Mouse (Mus musculus): ENCODE results near the gene Ibtk. TPM values are rescaled to one million over a fixed set of nuclear protein-coding genes. Genes with fewer than 3 reads are reported as not detected.

The Ibtk gene
- total RNA-seq, 2 experiments from 2014 or later: 47.1 to 75.3 TPM

DNA sequence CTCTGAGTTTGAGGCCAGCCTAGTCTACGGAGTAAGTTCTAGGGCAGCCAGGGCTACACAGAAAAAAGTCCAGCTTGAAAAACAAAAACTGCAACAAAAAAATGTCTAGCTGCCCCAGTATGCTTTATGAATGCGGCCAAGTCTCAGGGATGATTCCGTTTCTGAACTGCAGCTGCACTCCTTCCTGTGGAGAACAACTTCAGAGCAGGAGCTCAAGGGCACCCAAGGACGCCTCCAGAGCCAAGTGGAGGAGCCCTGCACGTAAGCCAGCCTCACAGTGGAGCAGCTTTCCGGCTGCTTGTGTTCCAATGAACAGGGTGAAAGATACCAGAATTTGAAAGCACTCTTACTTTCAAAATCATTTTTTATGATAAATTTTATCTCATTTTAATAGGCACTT is 41.8 kb downstream of the Ibtk start:
- ATAC-seq (replicated peaks; ENCODE audit: poor library complexity): no peak

DNA sequence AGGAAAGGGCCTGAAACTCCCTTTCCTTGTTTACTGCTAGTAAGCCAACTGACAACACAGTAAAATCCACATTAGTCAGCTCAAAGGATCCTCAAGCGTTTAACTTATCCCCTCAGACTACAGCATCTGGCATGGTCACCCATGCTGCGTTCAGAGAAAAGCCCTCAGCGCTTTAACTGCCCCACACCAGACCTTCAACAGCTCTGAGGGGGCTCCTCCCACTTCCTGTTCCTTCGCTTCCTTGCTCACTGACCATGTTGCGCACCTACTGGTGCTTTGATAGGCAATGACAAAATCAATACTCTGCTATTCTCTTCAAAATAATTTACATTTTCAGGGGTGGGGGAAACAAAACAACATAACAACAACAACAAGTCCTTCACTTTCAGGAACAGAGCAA is 47.2 kb downstream of the Ibtk start:
- ATAC-seq (replicated peaks; ENCODE audit: poor library complexity): no peak

DNA sequence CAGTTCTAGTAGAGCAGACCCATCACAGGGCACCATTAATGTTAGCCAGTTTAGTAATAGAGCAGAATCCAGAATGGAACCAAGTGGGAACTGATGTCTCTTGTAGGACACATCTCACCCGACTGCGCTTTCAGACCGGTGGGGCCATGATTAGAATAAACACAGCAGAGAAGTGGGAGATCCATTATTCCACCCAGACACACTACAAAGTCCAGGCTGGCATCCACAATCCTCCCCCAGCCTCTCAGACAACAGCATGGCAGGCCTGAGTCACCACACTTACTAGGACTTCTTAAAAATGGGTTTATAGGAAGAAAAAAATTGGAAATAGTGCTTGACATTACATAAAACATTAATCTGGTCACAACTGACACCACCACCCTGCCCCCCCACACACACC is 53.5 kb downstream of the Ibtk start:
- ATAC-seq (replicated peaks; ENCODE audit: poor library complexity): no peak

DNA sequence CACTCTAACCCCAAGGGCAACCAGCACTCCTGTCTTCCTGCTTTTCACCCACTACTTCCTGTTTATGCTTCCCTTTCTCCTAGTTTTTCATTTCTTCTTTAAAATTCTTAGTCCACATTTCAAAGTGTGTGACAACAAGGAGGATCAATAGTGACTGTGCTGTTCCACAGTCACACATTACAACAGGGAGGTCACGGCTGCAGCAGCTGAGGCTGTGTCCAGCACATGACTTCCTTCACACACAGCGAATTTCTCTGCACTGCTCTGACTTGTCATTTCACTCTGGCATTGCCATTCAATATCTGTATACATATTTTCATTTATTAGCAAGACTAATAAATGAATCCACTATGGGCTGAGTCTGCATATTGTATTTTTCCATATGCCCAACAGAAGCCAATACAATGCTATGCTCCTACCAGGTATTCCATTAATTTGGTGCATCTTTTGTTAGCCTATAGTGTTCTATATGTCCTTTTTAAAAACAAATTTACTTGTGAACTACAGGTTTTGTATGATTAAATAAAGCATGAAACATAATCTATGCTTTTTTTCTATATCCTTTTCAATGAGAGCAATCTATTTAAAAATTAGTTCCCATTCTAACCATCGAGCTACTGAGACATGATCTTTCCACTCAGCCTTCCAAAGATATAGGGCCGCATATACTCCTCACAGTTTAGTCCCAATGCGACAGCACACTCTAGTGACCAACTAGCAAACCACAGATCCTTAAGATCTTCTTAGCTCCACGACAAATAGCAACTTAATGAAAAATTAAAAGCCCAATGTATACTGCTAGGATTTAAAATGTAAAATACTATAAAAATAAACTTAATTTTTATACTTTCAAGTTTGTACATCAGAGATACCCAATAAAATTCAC is 55.7 kb downstream of the Ibtk start:
- peak; percentile 31; the same call in 1 of the 2 replicates for ATAC-seq (replicated peaks; ENCODE audit: poor library complexity)

DNA sequence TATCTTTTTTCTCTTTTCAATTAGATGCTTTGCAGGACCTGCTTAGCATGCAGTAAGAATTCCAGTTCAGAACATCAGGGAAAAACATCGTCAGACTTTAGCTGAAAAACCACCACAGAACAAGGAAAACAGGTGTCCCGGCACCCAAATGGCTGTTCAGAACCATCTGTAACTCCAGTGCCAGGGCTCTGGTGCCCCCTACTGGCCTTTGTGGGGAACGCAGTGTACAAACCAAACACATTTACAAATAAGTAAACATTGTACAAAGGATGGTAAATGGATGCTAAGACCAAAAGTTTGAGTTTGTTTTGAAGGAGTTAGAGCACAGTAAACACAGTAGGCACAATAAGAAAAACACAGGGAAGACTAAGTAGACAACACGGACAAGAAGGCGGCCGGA is 64.1 kb downstream of the Ibtk start:
- peak; percentile 79 for ATAC-seq (replicated peaks; ENCODE audit: poor library complexity)

DNA sequence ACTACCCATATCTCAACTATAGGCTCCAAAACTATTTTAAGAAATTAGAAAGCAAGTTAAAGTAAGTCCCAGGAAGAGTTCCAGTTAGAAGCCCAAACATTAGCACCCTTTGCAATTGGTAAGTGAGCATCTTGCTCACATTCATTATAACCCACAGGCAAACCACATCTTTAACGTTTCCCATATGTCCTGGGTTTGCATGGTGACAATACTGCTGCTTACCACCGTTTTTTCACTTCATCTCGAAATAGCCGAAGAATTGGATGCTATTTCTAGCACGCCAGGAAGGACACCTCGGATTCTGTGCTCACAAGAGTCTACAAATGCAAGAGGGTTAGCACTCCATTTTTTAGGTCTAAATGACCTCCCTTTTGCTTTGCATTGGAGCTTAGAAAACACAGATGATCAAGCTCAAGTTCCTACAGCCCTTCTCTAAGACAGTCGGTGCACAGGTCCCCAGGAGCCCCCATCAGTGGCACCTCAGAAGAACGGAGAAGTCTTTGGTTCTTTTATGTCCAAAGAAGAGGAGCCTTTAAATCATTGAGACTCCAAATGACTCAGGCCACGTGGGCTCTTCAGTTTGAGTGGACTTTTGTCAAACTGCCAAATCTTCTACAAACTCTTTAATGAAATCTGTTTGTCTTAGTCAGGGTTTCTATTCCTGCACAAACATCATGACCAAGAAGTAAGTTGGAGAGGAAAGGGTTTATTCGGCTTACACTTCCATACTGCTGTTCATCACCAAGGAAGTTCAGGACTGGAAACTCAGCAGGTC is 73.8 kb downstream of the Ibtk start:
- no peak for ATAC-seq (replicated peaks; ENCODE audit: poor library complexity)

DNA sequence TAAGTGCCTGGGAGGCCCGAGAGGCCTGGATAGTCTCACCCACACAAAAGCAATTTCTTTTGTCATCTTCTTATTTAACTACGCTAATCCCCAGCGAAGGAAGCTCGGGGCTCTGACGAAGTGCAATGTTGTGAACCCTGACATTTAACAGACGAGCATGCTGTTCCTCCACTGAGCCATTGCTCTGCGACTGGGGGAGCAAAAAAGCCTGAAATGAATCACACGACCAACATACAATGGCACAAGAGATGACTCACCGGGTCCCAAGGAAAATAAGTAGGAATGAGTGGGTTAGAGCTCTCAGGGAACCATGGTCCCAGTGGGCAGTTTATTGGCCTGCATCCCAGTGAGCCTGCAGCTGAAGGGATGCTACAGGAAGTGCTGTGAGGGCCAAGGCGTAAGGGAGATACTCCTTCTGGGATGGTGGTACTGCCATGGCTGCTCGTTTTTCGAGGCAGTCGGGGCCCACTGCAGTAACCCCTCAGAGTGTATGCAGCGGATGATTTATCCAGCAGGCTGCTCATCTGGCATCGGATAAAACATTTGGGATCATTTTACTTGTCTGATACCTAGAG is 75.1 kb downstream of the Ibtk start:
- ATAC-seq (replicated peaks; ENCODE audit: poor library complexity): no peak

DNA sequence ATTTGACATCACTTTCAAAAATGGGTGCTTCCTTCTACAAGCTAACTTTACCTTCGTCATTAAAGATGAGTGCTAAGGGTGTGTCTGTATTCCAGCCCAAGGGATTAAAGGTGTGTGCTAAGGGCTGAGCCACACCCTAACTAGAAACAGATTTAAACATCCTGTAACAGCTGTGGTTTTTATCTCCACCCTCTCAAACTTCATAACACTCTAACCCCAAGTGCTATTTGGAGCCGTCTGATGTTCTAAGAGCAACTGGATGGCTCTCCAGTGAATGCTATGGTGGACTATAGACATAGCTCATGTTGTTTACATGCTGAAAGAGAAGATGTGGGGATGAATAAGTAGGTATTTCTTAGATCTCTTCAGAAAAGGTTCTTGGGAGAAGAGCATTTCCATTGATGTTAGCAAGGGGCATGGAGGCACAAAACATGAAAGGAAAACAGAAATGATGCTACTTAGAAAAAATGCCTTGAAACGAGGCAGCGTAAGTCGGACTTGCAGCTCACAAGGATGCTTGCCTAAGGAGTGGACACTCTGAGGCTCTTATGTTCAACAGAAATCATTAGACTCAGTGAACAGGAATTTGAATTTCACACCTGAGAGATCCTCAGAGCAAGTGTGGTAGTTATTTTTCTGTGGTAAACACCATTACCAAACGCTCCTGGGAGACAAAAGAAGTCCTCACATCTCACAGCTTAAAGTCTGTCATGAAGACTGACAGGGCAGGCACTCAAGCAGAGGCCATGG is 77.4 kb downstream of the Ibtk start:
- ATAC-seq (replicated peaks; ENCODE audit: poor library complexity): no peak

DNA sequence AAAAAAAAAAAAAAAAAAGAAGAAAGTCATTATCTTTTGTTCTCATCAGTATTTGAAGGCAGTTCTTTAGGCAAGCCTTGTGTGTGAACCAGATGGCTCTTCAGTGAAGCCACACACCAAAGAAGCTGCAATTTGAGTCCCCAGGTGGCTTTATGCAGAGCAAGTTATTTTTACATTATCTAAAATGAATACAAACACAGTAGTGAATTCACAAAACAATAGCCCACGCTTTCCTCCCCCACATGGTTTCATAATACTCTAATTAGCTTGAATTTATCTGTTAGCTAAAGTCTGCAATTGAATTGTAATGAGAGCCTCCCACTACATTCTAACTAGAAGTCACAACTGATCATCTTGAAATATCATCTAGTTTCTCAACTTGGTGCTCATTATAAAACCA is 84.8 kb downstream of the Ibtk start:
- ATAC-seq (replicated peaks; ENCODE audit: poor library complexity): no peak

DNA sequence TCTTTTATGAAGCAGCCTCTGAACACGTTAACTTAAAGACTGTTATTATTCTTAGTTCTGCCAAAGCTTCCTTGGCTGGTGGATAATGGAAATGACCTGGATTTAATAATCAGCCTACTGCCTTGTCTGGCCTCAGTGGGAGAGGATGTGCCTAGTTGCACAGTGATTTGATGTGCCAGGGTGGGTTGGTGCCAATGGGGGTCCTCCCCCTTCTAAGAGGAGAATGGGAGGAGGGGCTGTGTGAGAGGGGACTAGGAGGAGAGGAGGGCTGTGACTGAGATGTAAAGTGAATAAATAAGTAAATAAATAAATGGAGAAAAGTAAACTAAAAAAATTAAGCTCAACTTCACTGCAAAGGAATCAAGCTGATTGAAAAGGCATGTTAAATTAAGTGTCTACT is 85.3 kb downstream of the Ibtk start:
- ATAC-seq (replicated peaks; ENCODE audit: poor library complexity): no peak

DNA sequence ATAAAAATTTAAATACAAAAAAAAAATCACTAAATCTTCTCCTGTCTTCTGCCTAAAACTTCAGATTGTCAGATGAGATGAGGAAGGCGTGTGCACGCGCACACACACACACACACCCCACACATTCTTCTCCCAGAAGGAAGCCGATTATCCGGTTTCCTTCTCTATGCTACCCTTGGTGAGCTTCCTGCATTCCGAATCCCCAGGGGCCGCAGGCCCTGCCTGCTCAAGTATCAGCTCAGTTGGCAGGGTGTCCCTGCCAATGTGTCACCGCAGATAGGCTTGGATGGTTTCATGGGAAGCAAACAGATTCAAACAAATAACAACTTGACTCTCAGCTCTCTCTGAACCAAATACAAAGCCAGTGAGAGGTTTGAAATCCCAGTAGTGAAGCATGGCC is 86.0 kb downstream of the Ibtk start:
- no peak for ATAC-seq (replicated peaks; ENCODE audit: poor library complexity)

DNA sequence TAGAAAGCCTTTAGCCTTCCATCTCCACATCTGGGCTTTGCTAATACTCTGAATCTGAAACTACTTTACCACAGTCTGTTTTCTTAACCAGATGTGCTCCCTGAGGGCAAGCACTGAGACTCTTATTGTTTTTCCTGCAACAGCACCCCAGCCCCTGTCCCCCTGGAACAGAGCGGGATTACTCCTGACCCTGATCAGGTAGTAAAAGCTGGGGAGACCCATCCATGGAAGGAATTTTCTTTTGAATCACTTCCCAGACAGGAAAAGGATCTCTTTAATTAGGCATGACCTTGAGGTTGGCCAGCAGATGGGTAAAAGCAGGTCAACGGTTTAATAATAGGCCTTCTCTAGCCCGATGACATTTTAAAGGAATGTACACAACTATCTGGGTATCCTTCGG is 95.7 kb downstream of the Ibtk start:
- ATAC-seq (replicated peaks; ENCODE audit: poor library complexity): no peak

DNA sequence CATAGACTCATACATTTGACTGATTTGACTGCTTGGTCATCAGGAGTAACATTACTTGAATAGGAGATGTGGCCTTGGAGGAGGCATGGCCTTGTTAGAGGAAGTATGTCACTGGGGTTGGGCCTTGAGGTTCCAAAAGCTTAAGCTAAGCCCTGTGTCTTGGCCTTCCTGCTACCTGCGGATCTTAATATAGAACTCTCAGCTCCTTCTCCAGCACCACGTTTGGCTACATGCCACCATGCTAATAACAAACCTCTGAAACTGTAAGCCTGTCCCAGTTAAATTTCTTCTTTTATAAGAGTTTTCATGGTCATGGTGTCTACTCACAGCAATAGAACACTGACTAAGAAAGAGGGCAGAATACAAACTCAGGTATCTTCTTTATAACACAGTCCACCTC is 110.9 kb downstream of the Ibtk start:
- ATAC-seq (replicated peaks; ENCODE audit: poor library complexity): no peak

Other genes starting within 250 kb of the Ibtk start
- not detected in 2 replicates for gene Tpbg, start 93.0 kb upstream of the Ibtk start, total RNA-seq (2015)
- not detected in 2 replicates for gene Tpbg, start 93.0 kb upstream of the Ibtk start, total RNA-seq (2017)